8 mouse cellular contexts compared by ENCODE assay signal in the genomic region with DNA sequence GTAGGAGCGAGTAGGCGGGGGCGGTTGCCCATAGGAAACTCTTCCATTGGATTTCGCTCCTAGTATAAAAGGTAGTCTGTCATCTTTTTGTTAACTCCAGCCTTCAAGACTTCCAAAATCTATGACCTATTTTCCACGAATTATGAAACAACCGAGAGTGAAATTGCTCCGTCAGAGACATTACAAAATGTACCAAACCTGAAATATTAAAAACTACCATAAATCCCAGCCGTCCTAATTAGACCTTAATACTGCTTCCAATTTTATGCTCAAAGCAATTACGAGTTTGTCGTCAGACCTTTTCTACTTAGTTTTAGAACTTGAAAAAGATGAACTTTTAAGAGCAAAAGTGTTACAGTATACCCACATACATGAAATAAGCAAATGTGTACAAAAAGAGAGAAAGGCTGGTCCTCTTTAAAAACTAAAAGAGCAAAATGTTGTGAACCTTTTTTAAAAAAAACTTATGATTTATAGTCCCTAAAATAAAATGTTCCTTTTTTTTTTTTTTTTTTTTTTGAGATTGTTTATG. TPM values are rescaled to one million over a fixed set of nuclear protein-coding genes. Genes with fewer than 3 reads are reported as not detected.
DNase-seq lines count a peak whose midpoint lies in the region; ATAC-seq and TF ChIP-seq lines count a peak whose summit lies in the region.

No protein-coding gene starts in this region.

- no peak for TF ChIP-seq CTCF in cerebellum, adult 2 months (IDR thresholded peaks at IDR 0.05; ENCODE audit: borderline replicate concordance, insufficient read depth, low read depth, low read length)
- no peak for TF ChIP-seq CTCF in lung, adult 2 months (IDR thresholded peaks at IDR 0.05; ENCODE audit: insufficient read depth, low read length)

- TF ChIP-seq POLR2A in cerebellum, adult 2 months (IDR thresholded peaks at IDR 0.05; ENCODE audit: borderline replicate concordance, insufficient read depth, low read length): no peak
- no peak for TF ChIP-seq POLR2A in lung, adult 2 months (IDR thresholded peaks at IDR 0.05; ENCODE audit: borderline replicate concordance, extremely low read depth, low read depth, low read length)

- H3K27me3 ChIP-seq in kidney, embryonic 15.5 days: no peaks in the 10 kb centered on the region
- H3K27me3 ChIP-seq in embryonic facial prominence, embryonic 14.5 days (replicated peaks; ENCODE audit: control insufficient read depth, insufficient read depth, low read length): no peaks in the 10 kb centered on the region
- no peaks in the 10 kb centered on the region for H3K27me3 ChIP-seq in intestine, embryonic 14.5 days (replicated peaks; ENCODE audit: control insufficient read depth, insufficient read depth, low read length)
- no peaks in the 10 kb centered on the region for H3K27me3 ChIP-seq in midbrain, embryonic 16.5 days (ENCODE audit: control insufficient read depth, insufficient read depth, low read depth, low read length)
- no peaks in the 10 kb centered on the region for H3K27me3 ChIP-seq in cerebellum, adult 2 months (ENCODE audit: control insufficient read depth, insufficient read depth, low read length)

- H3K4me3 ChIP-seq in kidney, embryonic 15.5 days (replicated peaks): peak overlapping the region; percentile 98
- H3K4me3 ChIP-seq in embryonic facial prominence, embryonic 14.5 days (ENCODE audit: low read depth, low read length): peak overlapping the region; percentile 96
- peak overlapping the region; percentile 94 for H3K4me3 ChIP-seq in intestine, embryonic 14.5 days (ENCODE audit: low read depth, low read length)
- peak overlapping the region; percentile 99; the same call in 1 of the 2 replicates for H3K4me3 ChIP-seq in midbrain, embryonic 16.5 days (ENCODE audit: low read depth, low read length)
- no peak overlapping the region for H3K4me3 ChIP-seq in cerebellum, adult 2 months (replicated peaks; ENCODE audit: insufficient read depth, low read depth, low read length)
- H3K4me3 ChIP-seq in lung, adult 2 months (replicated peaks; ENCODE audit: extremely low read depth, low read depth, low read length): no peak overlapping the region

- H3K4me2 ChIP-seq in kidney, embryonic 15.5 days: peak overlapping the region; percentile 98
- H3K4me2 ChIP-seq in embryonic facial prominence, embryonic 14.5 days (ENCODE audit: low read depth, low read length): peak overlapping the region; percentile 86
- peak overlapping the region; percentile 87 for H3K4me2 ChIP-seq in intestine, embryonic 14.5 days (ENCODE audit: low read length)
- H3K4me2 ChIP-seq in midbrain, embryonic 16.5 days (ENCODE audit: low read length): peak overlapping the region; percentile 73; the same call in 1 of the 2 replicates

- DNase-seq in kidney, adult 9 months: no peak
- no peak for DNase-seq in embryonic facial prominence, embryonic 14.5 days (ENCODE audit: low spot score)
- no peak for DNase-seq in intestine, embryonic 14.5 days (ENCODE audit: low spot score)
- DNase-seq in cerebellum, adult 2 months: no peak
- DNase-seq in lung, adult 2 months: no peak
- DNase-seq in embryo, embryonic 10 days (ENCODE audit: low spot score): no peak

- H3K36me3 ChIP-seq in kidney, embryonic 15.5 days: peaks cover 23% of the 10 kb centered on the region
- H3K36me3 ChIP-seq in embryonic facial prominence, embryonic 14.5 days (ENCODE audit: control insufficient read depth, insufficient read depth, low read length): peaks cover 17% of the 10 kb centered on the region
- peaks cover 25% of the 10 kb centered on the region for H3K36me3 ChIP-seq in intestine, embryonic 14.5 days (ENCODE audit: control insufficient read depth, insufficient read depth, low read length)
- H3K36me3 ChIP-seq in midbrain, embryonic 16.5 days (ENCODE audit: control insufficient read depth, insufficient read depth, low read length): peaks cover 9% of the 10 kb centered on the region

- H3K4me1 ChIP-seq in kidney, embryonic 15.5 days: peaks cover 14% of the 10 kb centered on the region
- peaks cover 12% of the 10 kb centered on the region for H3K4me1 ChIP-seq in embryonic facial prominence, embryonic 14.5 days (ENCODE audit: control insufficient read depth, insufficient read depth, low read length)
- peaks cover 14% of the 10 kb centered on the region for H3K4me1 ChIP-seq in intestine, embryonic 14.5 days (replicated peaks; ENCODE audit: control insufficient read depth, insufficient read depth, low read length)
- H3K4me1 ChIP-seq in midbrain, embryonic 16.5 days (ENCODE audit: control insufficient read depth, insufficient read depth, low read length): peaks cover 22% of the 10 kb centered on the region
- H3K4me1 ChIP-seq in cerebellum, adult 2 months (ENCODE audit: control insufficient read depth, insufficient read depth, low read length): peaks cover 8% of the 10 kb centered on the region; the same call in 1 of the 2 replicates
- H3K4me1 ChIP-seq in lung, adult 2 months (ENCODE audit: control insufficient read depth, insufficient read depth, low read length): peaks cover 9% of the 10 kb centered on the region

- H3K27ac ChIP-seq in kidney, embryonic 15.5 days: no peak overlapping the region
- H3K27ac ChIP-seq in embryonic facial prominence, embryonic 14.5 days (replicated peaks; ENCODE audit: low read depth, low read length): no peak overlapping the region
- peak overlapping the region; percentile 88; the same call in 1 of the 2 replicates for H3K27ac ChIP-seq in intestine, embryonic 14.5 days (ENCODE audit: low read depth)
- no peak overlapping the region for H3K27ac ChIP-seq in midbrain, embryonic 16.5 days (ENCODE audit: low read length)
- H3K27ac ChIP-seq in cerebellum, adult 2 months (ENCODE audit: insufficient read depth, low read length): no peak overlapping the region

- no peak for ATAC-seq in kidney, embryonic 15.5 days (replicated peaks; ENCODE audit: low FRiP score)
- no peak for ATAC-seq in embryonic facial prominence, embryonic 14.5 days (ENCODE audit: low read depth)
- no peak for ATAC-seq in intestine, embryonic 14.5 days (replicated peaks; ENCODE audit: low FRiP score, low TSS enrichment, low read depth)
- no peak for ATAC-seq in midbrain, embryonic 16.5 days

- H3K9ac ChIP-seq in kidney, embryonic 15.5 days: no peak overlapping the region
- H3K9ac ChIP-seq in embryonic facial prominence, embryonic 14.5 days (ENCODE audit: low read depth, low read length): no peak overlapping the region
- H3K9ac ChIP-seq in intestine, embryonic 14.5 days (ENCODE audit: low read length): no peak overlapping the region
- no peak overlapping the region for H3K9ac ChIP-seq in midbrain, embryonic 16.5 days (ENCODE audit: low read depth, low read length)

- 8% methylated on average over 10 of the region's 10 CpGs for WGBS in kidney, embryonic 15.5 days
- 11% methylated on average over 10 of the region's 10 CpGs for WGBS in embryonic facial prominence, embryonic 14.5 days
- WGBS in intestine, embryonic 14.5 days: 12% methylated on average over 10 of the region's 10 CpGs
- 14% methylated on average over 10 of the region's 10 CpGs for WGBS in midbrain, embryonic 16.5 days
- 6% methylated on average over 10 of the region's 10 CpGs for WGBS in cerebellum, adult 2 months
- WGBS in lung, adult 2 months: 4% methylated on average over 10 of the region's 10 CpGs

- H3K9me3 ChIP-seq in kidney, embryonic 15.5 days (replicated peaks): no peaks in the 10 kb centered on the region
- no peaks in the 10 kb centered on the region for H3K9me3 ChIP-seq in embryonic facial prominence, embryonic 14.5 days (ENCODE audit: control insufficient read depth, low read length)
- no peaks in the 10 kb centered on the region for H3K9me3 ChIP-seq in intestine, embryonic 14.5 days (ENCODE audit: control insufficient read depth, low read length)
- H3K9me3 ChIP-seq in midbrain, embryonic 16.5 days (replicated peaks; ENCODE audit: control insufficient read depth, low read length, poor library complexity, severe bottlenecking): no peaks in the 10 kb centered on the region

RNA-seq across cellular contexts. Expression of a gene that starts 0.5 kb away (rescaled TPM):
- polyA plus RNA-seq in kidney, embryonic 15.5 days (2015; fragmentation: Nextera tagmentation; extraction: Ambion mirVana): 18.0 and 20.3 TPM in 2 replicates
- 10.1 and 17.6 TPM in 2 replicates for polyA plus RNA-seq in embryonic facial prominence, embryonic 14.5 days (2014; fragmentation: Nextera tagmentation; extraction: Ambion mirVana)
- polyA plus RNA-seq in intestine, embryonic 14.5 days (2014; fragmentation: Nextera tagmentation; extraction: Ambion mirVana): 13.0 and 15.5 TPM in 2 replicates
- 25.5 and 30.7 TPM in 2 replicates for polyA plus RNA-seq in midbrain, embryonic 16.5 days (2015; fragmentation: Nextera tagmentation; extraction: Ambion mirVana)
- polyA plus RNA-seq in cerebellum, adult 2 months (2012; rRNA removed): 23.0 and 25.1 TPM in 2 replicates
- polyA plus RNA-seq in lung, adult 2 months (2012; rRNA removed): 16.8 and 20.3 TPM in 2 replicates

RNA-seq across cellular contexts. Expression of a gene that starts 42.4 kb away (rescaled TPM):
- 66.6 and 72.8 TPM in 2 replicates for polyA plus RNA-seq in kidney, embryonic 15.5 days (2015; fragmentation: Nextera tagmentation; extraction: Ambion mirVana)
- 46.6 and 51.0 TPM in 2 replicates for polyA plus RNA-seq in embryonic facial prominence, embryonic 14.5 days (2014; fragmentation: Nextera tagmentation; extraction: Ambion mirVana)
- polyA plus RNA-seq in intestine, embryonic 14.5 days (2014; fragmentation: Nextera tagmentation; extraction: Ambion mirVana): 57.1 and 63.2 TPM in 2 replicates
- 53.0 and 62.5 TPM in 2 replicates for polyA plus RNA-seq in midbrain, embryonic 16.5 days (2015; fragmentation: Nextera tagmentation; extraction: Ambion mirVana)
- 27.0 and 29.0 TPM in 2 replicates for polyA plus RNA-seq in cerebellum, adult 2 months (2012; rRNA removed)
- polyA plus RNA-seq in lung, adult 2 months (2012; rRNA removed): 9.0 and 13.7 TPM in 2 replicates

RNA-seq across cellular contexts. Expression of a gene that starts 52.2 kb away (rescaled TPM):
- 10.9 and 11.9 TPM in 2 replicates for polyA plus RNA-seq in kidney, embryonic 15.5 days (2015; fragmentation: Nextera tagmentation; extraction: Ambion mirVana)
- 9.8 and 11.1 TPM in 2 replicates for polyA plus RNA-seq in embryonic facial prominence, embryonic 14.5 days (2014; fragmentation: Nextera tagmentation; extraction: Ambion mirVana)
- 13.9 and 14.3 TPM in 2 replicates for polyA plus RNA-seq in intestine, embryonic 14.5 days (2014; fragmentation: Nextera tagmentation; extraction: Ambion mirVana)
- 6.9 and 8.3 TPM in 2 replicates for polyA plus RNA-seq in midbrain, embryonic 16.5 days (2015; fragmentation: Nextera tagmentation; extraction: Ambion mirVana)
- polyA plus RNA-seq in cerebellum, adult 2 months (2012; rRNA removed): 23.3 and 24.9 TPM in 2 replicates
- polyA plus RNA-seq in lung, adult 2 months (2012; rRNA removed): 12.3 and 13.9 TPM in 2 replicates

Comparison
In these comparisons a context has a peak if more than half of its experiments do, and no peak if none do; other contexts are left out.
1. H3K4me3 ChIP-seq: peak in kidney, embryonic 15.5 days (single experiment), embryonic facial prominence, embryonic 14.5 days (single experiment), intestine, embryonic 14.5 days (single experiment) and midbrain, embryonic 16.5 days (single experiment); none in cerebellum, adult 2 months (single experiment) and lung, adult 2 months (single experiment).
2. Peak in every context shown above with its lines, with median percentiles within 50 percentile points of each other: H3K4me2 ChIP-seq.